Mouse (Mus musculus) right cerebral cortex, adult 2 months (tissue): ENCODE data around the gene Jak1.

Source experiments
- DNase-seq, 2 experiments: peaks; one replicate each; pipeline ENCODE4 v3.0.0; 2021 to 2022; ENCODE audit warnings: low spot score in 2 of 2

The Jak1 gene

DNA sequence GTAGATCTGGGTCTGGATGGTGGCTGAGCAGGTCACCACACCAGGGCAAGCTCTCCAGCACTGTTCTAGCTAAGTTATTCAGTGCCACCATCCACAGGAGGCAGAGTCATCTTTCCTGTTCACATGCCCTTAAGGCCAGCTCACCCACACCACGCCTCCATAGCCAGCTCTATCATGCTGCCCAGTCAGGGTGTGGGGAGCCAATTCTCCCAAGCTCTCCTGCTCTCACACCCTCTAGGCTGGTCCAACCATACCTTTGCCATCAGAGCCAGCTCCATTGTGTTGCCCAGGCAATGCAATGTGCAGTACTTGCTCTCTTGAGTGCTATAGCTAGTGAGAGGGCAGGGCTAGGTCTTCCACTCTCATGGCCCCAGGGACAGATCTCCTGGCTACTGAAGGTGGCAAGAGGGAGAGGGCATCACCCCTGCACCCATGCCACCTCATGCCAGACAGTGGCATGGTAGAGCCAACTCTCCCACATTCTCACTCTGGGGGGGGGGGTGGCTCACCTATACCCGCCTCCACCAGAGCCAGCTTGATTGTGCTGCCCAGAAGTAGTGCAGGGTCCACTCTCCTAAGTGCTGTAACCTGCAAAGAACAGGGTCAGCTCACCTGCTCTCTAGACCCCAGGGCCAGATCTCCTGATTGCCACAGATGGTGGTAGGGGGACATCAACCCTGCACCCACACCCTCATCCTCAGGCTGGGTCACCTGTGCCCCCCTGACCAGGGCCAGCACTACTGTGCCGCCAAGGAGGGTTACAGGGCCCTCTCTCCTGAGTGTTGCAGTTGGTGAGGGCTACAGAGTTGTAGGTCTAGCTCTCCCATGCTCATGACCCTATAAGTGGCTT lies 25.5 kb downstream of the Jak1 start:
- DNase-seq: no peak

DNA sequence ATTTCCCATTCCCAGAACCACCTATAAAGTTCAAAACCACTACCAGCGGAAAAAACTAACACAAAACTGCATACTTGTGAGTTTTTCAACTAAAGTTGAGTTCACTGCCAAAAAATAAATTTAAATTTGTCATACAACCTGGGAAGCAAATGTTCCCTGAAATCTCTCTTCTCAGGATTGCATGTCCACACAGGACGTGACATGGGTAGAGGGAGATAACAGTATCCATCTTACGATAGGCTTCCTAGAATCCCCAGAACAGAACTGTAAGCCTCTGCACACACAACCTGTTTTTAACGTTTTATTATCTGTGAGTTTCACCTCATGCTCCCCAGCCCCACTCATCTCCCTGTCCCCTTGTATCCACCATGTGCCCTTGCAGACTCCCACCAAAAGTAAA lies 26.5 kb downstream of the Jak1 start:
- no peak for DNase-seq

DNA sequence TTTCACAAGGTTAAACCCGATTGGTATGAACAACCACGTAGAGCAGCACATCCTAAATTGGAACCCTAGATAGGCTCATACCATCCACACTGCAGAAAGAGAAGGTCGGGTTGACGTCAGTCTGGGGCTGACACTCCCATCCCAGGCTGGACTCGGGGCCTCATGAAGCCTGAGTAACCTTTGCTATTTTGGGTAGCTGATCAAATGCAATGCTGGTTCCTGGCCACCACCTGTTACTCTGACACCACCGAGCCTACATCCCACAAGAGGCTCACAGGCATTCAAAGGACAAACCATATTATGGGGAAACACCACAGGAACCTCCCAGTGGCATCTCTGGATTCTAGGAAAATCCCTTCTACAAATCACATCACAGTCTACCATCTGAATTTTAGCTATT lies 28.3 kb downstream of the Jak1 start:
- DNase-seq: no peak

DNA sequence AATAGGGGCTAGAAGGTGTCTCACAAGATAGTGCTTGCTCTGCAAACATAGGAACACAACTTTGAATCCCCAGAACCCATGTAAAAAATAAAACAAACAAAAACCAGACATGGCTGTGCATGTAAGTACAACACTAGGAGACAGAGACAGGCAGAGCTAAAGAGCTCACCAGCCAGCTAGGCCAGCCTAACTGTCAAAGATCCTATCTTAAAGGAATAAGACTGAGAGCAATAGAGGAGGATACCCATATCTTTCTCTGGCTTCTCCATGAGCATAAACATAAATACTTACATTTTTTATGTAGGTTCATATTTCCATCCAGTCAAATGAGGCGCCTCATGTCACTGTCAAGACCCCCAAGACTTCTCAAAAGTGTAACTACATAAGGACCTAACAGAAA lies 29.1 kb downstream of the Jak1 start:
- no peak for DNase-seq

DNA sequence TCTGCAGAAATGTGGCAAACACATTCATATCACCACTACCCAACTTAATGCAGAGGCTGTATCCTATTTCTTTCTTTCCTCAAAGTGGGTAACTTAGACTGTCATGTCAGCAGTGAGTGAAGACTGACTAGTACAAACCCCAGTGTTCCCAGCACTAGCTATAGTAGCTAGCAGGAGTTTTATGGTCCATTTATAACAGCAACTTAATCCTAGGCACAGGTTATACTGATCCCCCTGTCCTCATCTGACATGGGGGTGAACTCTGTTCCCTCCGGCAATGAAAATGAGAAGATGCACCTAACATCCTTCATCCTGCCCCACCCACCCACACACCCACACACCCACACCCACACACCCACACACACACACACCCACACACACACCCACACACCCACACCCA lies 30.3 kb downstream of the Jak1 start:
- no peak for DNase-seq

DNA sequence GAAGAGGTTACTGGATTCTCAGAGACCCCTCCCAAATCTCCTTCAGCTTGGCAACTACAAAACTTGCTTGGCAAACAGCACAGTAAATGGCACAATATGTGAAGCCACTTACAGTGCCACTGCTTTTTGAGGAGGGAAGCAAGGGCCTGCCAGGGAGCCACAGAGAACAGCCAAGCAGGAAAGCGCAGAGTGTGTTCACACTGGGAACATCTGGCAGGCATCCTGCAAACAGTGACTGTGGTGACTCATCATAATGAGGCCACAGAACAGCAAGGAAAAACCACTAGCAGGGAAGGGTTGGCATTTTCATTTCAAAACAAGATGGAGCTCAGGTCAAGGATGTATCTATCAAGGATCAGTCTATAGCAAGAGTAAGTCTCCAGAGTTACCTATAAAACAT lies 30.8 kb downstream of the Jak1 start:
- peak; percentile 54 to 58 for DNase-seq

DNA sequence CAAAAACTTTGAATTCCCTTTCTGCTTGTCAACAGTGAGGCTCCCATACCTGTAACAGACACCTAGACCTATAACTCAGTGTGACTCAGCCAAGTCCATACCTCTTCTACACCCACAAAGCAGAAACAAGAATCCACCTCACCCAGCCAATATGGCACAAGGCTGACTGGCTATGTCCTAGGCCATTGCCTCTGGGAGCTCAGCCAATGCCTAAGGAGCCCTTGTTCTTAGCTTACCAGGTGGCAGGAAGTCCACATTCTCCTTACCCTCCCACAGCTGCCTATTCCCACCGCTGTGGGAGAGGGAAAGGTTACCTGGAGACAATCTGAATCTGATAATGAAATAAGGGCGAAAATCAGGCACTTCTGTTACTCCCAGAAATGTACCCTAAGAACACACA lies 34.5 kb downstream of the Jak1 start:
- no peak for DNase-seq

DNA sequence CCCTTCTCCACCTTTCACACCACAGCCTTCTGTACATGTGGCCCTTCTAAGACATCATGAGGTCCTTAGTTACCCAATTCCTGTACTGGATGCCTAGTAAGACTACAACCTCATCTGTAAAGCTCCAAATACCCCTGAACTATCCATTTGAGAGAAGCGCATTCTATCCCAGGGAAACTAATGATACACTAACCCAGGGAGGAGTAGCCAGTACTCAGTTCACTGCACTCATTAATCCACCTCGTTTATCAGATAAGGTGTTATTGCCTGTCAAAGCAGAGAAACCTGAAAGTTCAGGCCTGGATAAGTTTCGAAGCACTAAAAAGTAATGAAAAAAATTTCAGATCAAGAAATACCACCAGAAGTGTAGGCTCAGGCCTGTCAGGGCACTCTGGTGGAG lies 37.7 kb downstream of the Jak1 start:
- DNase-seq: no peak

DNA sequence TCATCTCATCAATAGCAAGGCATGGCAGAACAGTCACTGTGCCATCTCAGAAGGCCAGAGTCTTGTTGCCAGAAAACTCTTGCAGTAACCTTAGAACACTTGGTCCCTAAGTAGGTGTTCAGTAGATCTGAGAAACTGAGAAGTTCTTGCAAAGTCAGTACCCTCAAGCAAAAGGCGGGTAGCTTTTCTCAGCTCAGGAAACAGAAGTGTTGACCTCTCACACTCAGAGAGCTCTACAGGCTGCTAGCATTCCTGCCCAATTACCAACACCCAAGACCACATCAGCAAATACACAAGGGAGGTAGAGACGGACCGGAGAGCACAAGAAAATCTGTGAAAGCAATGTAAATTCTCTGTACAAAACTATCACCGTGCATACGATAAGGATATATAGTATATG lies 39.1 kb downstream of the Jak1 start:
- no peak for DNase-seq

DNA sequence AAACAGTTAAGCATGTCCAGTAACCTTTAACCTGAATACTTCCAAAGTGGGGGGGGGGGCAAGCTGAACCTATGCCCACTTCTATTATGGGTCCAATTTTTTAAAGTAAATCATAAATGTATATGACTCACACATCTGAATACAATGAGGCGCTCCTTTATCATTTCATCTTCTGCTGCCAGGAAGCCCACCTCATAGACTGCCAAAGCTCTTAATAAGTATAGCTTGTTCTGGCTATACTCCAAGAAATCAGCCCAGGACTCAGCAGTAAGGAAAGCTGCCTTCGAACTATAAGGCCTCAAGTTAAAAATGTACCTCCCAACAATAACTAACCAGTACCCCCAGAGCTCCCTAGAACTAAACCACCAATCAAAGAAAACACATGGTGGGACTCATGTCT lies 44.1 kb downstream of the Jak1 start:
- no peak for DNase-seq

DNA sequence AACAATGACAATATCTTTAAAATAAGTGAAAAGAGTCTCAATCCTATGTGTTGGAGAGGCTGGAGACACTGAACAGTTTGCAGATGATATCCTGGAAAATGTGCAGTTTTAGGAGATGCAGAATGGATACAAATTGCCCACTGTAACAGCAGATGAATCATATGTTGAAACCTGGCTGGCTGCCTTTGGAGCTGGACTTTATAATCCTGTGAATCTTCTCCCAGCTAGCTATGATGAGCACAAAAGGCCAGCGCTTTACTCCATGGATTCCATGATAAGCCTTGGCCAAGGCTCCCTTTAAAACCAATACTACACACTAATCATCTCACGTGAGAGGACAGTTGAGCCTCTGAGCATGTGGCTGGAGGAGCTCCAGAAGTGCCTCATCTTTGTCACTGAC lies 45.2 kb downstream of the Jak1 start:
- peak; percentile 66 to 69 for DNase-seq

DNA sequence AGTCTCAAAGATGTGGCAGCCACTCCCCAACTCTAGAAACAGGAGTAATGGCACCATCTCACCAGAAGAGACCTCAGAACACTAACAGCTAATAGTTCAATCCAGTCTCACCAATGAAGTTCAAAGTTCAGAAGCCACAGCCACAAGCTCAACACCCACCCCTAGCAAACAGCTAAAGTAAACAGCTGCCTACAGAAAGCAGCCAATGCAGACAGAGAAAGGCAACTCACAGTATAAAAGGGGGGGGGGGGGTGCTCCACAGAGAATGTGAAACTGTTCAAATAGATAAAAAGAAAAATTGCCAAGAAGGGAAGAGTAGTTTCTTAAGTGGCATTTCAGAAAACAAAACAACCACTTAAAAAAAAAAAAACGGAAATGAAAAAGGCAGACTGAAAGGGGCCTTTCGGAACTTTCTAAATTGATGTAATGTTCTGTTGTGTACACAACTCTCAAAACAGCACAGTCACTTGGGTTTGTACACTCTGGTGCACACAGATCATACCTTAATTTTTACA lies 48.0 kb downstream of the Jak1 start:
- DNase-seq: no peak

DNA sequence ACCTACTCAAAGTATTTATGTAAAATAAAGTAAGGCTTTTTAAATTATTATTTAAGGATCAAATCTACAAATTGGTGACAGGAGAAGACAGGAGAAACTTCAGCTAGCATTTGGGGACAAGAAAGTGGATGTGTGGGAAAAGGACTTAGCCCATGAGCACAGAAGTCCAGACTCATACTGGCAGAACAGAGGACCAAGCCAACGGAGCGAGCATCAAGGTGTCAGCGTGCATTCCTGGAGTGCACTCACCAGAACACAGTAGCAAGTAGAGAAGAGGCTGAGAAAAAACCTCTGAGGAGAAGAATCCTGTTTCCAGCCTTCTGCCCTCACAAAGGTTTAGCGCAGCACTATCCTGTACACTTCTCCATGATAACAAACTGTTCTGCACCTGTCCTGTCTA lies 48.8 kb downstream of the Jak1 start:
- DNase-seq: no peak

DNA sequence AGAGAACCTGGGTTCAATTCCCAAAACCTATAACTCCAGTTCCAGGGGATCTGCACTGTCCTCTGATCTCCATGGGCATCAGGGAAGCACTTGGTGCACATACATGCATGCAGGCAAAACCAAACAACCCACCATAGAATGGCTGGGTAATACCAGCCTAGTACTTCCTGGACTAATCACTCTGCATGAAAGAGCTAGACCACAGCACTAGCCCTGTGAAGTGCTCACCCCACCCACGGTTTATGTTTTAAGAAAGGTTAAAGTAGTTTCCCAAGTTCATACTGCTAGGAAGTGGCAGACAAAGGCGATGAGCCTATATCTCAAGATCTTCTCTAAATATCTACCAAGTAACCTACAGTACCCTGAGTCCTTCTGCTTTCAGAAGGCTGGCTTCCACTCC lies 51.6 kb downstream of the Jak1 start:
- DNase-seq: no peak

DNA sequence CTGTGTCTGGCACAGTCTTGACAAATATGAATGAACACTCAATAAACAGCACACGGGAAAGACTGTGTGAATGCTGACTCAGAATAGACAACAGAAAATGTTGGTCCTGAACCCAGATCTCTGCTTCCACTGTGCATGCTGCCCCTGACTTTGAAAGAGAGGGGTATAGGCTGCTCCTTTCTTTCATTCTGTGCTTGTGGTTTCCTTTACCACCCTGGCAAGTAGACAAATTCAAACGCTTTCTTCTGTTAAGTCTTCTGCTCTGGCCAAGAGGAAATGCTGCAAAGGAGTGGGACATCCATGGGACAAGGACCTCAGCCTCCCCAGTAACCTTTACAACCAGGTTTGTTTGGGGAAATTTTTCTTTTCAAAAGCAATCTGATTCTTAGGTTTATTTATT lies 57.6 kb downstream of the Jak1 start:
- DNase-seq: no peak

DNA sequence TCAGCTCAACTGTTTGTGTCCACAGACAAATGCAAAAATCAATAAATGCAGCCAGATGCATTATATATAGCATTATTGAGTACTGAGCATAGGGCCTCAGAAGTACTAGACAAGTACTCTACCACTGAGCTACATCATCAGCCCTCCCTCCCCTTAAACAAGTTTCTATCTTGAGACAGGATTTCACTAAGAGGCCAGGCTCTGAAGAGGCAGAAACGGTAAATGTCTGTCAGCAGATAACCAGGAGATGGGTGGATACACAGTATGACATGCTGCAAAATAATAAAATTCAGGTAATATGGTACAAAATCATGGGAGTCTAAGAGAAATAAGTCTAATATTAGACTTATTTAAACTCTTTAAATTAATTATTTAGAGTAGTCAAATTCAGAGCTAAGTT lies 61.6 kb downstream of the Jak1 start:
- DNase-seq: no peak

DNA sequence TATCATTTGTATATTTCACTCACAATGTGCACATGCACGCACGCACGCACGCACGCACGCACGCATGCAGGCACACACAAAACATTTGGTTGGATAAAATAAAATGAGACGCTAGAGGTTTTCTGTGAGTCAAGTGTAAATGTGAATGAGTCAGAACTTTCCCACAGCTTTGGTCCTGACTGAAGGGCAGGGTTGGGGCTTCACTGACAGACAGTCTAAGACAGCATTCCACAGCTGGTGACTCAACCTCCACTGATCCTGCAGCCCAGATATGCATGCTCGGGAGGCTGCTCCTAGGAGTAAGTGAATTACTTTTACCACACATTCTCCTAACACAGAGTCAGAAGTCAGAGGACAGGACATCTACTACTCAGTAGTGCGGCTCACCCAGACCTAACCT lies 62.5 kb downstream of the Jak1 start:
- DNase-seq: peak in 1 of 2 experiments; percentile 22

DNA sequence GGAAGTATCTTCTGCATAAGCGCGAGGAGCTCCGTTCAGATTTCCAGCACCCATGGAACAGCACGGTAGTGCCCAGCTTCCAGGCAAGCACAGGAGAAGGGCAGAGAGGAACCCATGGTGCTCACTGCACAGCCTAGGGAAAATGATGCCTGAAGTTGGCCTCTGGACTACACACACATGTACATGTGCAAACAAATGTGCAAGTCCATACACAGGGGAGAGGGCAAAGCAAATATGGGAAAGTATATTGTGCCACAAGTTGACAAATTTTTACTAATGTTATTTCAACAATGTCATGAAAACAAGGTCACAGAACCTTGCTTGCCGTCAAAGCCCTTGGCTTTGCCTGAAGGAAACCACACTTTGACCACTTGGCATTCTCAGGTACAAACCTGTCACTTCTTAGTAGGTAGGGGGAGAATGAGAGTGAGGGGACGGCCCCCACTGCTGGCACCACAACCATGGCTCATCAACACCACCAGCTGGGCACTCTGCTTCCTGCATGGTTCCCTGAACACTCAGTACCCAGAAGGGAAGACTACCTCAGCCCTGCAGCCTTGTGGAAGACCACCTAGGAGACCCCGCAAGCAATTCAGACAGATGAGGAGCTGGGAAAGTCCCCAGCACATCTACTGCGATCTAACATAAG lies 65.5 kb downstream of the Jak1 start:
- DNase-seq: no peak

DNA sequence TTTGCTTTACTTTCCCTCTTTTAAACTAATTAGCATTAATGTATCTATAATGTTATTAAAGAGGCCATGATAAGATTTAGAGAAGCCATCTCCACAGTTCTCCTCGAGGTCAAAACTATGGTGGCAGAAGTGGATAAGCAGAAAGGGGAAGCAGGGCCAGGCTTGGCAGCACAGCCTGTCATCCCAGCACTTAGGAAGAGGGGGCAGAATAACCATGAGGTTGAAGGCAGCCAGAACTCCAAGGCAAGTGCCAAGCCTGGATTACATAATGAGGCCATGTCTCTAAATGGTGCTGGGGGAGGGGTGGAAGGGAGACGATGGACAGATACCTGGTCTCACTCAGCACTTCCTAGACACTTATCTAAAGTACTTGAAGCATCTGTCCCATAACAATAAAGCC lies 66.7 kb downstream of the Jak1 start:
- DNase-seq: peak; percentile 45 to 51

DNA sequence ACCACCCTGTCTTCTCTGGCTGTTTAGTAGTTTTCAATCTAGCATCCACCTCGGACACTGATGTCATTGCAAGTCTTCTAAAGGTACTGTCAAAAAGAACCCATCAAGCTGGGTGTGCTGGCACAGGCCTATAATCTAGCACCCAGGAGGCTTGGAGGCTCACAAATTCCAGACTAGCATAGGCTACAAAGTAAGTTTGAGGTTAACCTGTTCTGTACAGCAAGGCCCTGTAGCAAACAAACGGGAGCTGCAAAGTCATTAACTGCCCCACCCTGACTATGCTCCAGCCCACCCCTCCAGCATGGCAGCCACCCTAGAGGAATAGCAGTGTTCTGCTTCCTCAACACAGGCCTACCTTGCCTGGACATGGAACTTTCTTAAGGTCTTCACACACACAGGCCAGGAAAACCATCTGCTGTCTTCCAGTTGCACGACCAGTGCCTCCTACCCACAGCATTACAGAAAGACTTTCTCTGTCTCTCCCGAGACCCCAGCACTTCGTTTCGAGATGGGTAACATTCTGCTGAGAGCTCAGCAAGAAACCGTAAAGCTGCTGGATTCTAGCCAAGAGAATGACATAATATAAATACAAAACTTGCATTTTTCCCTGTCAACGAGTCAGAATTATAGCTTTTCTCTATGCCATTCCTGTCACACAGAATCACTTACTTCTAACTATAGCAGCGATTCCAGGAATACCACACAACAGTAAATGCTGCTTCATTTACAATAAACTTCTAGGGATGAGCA lies 67.5 kb downstream of the Jak1 start:
- no peak for DNase-seq

DNA sequence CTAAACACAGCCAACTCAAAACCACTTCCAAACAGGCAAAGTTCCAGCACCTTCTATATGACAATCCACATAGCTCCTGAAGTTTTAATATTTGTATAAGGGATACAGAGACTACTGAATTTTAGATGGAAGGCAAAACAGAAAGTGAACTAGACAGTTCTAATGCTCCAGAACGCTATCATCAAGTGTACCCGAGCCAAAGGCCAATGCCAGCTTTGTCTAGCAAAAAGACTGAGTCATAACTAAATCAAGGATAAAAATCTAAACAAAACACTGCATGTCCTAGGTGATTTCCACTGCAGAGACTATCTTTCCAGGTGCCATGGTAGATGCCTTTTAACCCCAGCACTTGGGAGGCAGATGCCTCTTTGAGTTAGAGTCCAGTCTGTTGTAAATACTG lies 68.7 kb downstream of the Jak1 start:
- no peak for DNase-seq

DNA sequence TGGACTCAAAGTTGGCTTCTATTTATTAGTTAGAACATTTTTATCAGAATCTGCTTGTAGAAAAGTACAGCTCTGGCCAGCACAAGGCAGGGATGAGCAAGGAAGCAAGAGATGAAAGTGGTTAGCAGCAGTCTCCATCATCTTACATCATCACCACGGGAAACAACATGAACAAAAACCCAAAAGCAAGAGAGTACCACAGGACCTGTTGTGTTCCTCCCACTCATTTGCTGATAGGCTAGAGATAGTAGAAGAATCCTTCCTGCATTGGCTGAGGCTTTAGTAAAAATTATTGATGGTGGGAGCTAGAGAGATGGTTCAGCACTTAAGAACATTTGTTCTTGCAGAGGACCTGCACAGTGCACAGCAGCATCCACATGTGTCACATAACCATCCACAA lies 70.9 kb downstream of the Jak1 start:
- no peak for DNase-seq
